Mouse (Mus musculus): ENCODE measurements around the gene Olfr1378. TPM values are rescaled to one million over a fixed set of nuclear protein-coding genes. Genes with fewer than 3 reads are reported as not detected.

Olfr1378 gene
- total and polyA plus RNA-seq, 3 experiments = 0.16 TPM; not detected in 2

DNA sequence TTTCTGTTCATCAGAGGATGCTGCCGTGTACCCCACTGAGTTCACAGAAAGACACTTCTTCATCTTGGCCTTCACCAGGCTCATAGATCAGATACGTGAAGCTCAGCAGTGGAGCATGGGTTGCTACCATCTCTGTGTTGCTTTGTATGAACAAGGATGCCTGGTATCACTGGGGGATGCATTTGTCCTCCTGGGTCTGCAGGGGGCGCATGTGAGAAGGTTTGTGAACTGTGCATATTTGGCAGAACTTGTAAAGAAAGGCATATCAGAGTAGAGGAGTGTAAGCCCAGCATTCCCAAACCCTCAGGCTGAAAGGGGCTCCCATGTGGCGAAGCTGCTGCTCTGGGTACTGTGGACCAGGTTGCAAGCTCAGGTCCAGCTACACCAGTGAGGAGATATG is 10.9 kb downstream of the Olfr1378 start:
- Histone ChIP-seq H3K27me3 (ENCODE audit: insufficient read depth, low read length) (no peaks in the 10 kb centered on the region), H3K4me1 (ENCODE audit: insufficient read depth, low read depth, low read length) (no peaks in the 10 kb centered on the region), H3K4me3 (ENCODE audit: low read depth, low read length) (no peak overlapping the region), H3K9me3 (replicated peaks) (peaks cover 42% of the 10 kb centered on the region), H3K36me3 (replicated peaks) (no peaks in the 10 kb centered on the region)
- ATAC-seq (ENCODE audit: extremely low read depth, insufficient number of reproducible peaks, low FRiP score, poor library complexity, severe bottlenecking) (no peak), DNase-seq (ENCODE audit: low spot score) (no peak)
- TF ChIP-seq GATA1 (IDR thresholded peaks at IDR 0.05; ENCODE audit: borderline replicate concordance, low read length) = no peak
- TF ChIP-seq CTCF (IDR thresholded peaks at IDR 0.05; ENCODE audit: low read depth, low read length) = no peak
- no peak for TF ChIP-seq TAL1 (conservative IDR thresholded peaks at IDR 0.05; ENCODE audit: low read depth, low read length)
- no peak for TF ChIP-seq GATA2 (IDR thresholded peaks at IDR 0.05; ENCODE audit: borderline replicate concordance, low read depth, low read length)
- TF ChIP-seq POLR2AphosphoS5 (IDR thresholded peaks at IDR 0.05; ENCODE audit: insufficient replicate concordance, low read depth, low read length) = no peak

GRCm38 (mm10) chr11:50981667-50982066 is 15.3 kb downstream of the Olfr1378 start, which contains the start of gene Olfr1377:
Olfr1377 (plus strand) TSS chr11:50981967.
- Histone ChIP-seq H3K27me3 (ENCODE audit: insufficient read depth, low read length) (no peaks in the 10 kb centered on the region), H3K4me3 (ENCODE audit: low read depth, low read length) (no peak within 1 kb of the TSS), H3K36me3 (replicated peaks) (no peaks in the 10 kb centered on the region), H3K4me1 (ENCODE audit: insufficient read depth, low read depth, low read length) (no peaks in the 10 kb centered on the region), H3K9me3 (replicated peaks) (peaks cover 37% of the 10 kb centered on the region)
- TF ChIP-seq TAL1 (conservative IDR thresholded peaks at IDR 0.05; ENCODE audit: low read depth, low read length) (no peak), POLR2AphosphoS5 (IDR thresholded peaks at IDR 0.05; ENCODE audit: insufficient replicate concordance, low read depth, low read length) (no peak), GATA2 (IDR thresholded peaks at IDR 0.05; ENCODE audit: borderline replicate concordance, low read depth, low read length) (no peak), GATA1 (IDR thresholded peaks at IDR 0.05; ENCODE audit: borderline replicate concordance, low read length) (no peak), CTCF (IDR thresholded peaks at IDR 0.05; ENCODE audit: low read depth, low read length) (no peak)
- ATAC-seq (ENCODE audit: extremely low read depth, insufficient number of reproducible peaks, low FRiP score, poor library complexity, severe bottlenecking) = no peak
- DNase-seq (ENCODE audit: low spot score) = no peak

- H3K27me3 ChIP-seq (ENCODE audit: insufficient read depth, low read length) = no peaks in the 10 kb centered on the region
- TF ChIP-seq GATA2 (IDR thresholded peaks at IDR 0.05; ENCODE audit: borderline replicate concordance, low read depth, low read length) (no peak), CTCF (IDR thresholded peaks at IDR 0.05; ENCODE audit: low read depth, low read length) (no peak), GATA1 (IDR thresholded peaks at IDR 0.05; ENCODE audit: borderline replicate concordance, low read length) (no peak), TAL1 (conservative IDR thresholded peaks at IDR 0.05; ENCODE audit: low read depth, low read length) (no peak), POLR2AphosphoS5 (IDR thresholded peaks at IDR 0.05; ENCODE audit: insufficient replicate concordance, low read depth, low read length) (no peak)
- H3K4me1 ChIP-seq (ENCODE audit: insufficient read depth, low read depth, low read length) = no peaks in the 10 kb centered on the region
- peaks cover 11% of the 10 kb centered on the region for H3K9me3 ChIP-seq (replicated peaks)
- H3K36me3 ChIP-seq (replicated peaks) = no peaks in the 10 kb centered on the region
- ATAC-seq (ENCODE audit: extremely low read depth, insufficient number of reproducible peaks, low FRiP score, poor library complexity, severe bottlenecking) = no peak
- DNase-seq (ENCODE audit: low spot score) = no peak
- no peak within 1 kb of the TSS for H3K4me3 ChIP-seq (ENCODE audit: low read depth, low read length)
Measured at GRCm38 (mm10) chr11:51003296-51003695, 37.0 kb downstream of the Olfr1378 start, which contains the start of gene Olfr51. Olfr51 (plus strand) TSS chr11:51003596.

DNA sequence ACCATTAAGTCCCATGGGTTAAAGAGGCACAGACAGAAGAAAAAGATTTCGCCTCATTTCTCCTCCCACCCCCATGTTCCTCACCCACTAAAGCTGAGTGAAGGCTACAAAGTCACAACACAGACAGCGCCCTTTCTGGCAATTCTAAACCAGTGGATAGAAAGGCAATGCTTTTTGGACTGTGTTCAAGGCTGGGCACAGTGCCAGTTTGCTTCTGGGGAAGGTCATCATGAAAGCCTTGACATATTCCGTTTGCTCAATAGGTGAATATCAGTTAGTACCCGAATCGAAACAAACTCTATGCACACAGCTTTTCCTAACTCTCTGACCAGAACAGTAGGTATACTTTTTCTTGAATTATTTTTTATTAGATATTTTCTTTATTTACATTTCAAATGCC is 45.5 kb downstream of the Olfr1378 start:
- Histone ChIP-seq H3K27me3 (ENCODE audit: insufficient read depth, low read length) (no peaks in the 10 kb centered on the region), H3K36me3 (replicated peaks) (no peaks in the 10 kb centered on the region), H3K9me3 (replicated peaks) (peaks cover 23% of the 10 kb centered on the region), H3K4me1 (ENCODE audit: insufficient read depth, low read depth, low read length) (no peaks in the 10 kb centered on the region), H3K4me3 (ENCODE audit: low read depth, low read length) (no peak overlapping the region)
- no peak for ATAC-seq (ENCODE audit: extremely low read depth, insufficient number of reproducible peaks, low FRiP score, poor library complexity, severe bottlenecking)
- DNase-seq (ENCODE audit: low spot score) = no peak
- TF ChIP-seq CTCF (IDR thresholded peaks at IDR 0.05; ENCODE audit: low read depth, low read length) (no peak), GATA2 (IDR thresholded peaks at IDR 0.05; ENCODE audit: borderline replicate concordance, low read depth, low read length) (no peak), POLR2AphosphoS5 (IDR thresholded peaks at IDR 0.05; ENCODE audit: insufficient replicate concordance, low read depth, low read length) (no peak), GATA1 (IDR thresholded peaks at IDR 0.05; ENCODE audit: borderline replicate concordance, low read length) (no peak), TAL1 (conservative IDR thresholded peaks at IDR 0.05; ENCODE audit: low read depth, low read length) (no peak)

- TF ChIP-seq POLR2AphosphoS5 (IDR thresholded peaks at IDR 0.05; ENCODE audit: insufficient replicate concordance, low read depth, low read length) (no peak), CTCF (IDR thresholded peaks at IDR 0.05; ENCODE audit: low read depth, low read length) (no peak), TAL1 (conservative IDR thresholded peaks at IDR 0.05; ENCODE audit: low read depth, low read length) (no peak), GATA2 (IDR thresholded peaks at IDR 0.05; ENCODE audit: borderline replicate concordance, low read depth, low read length) (no peak), GATA1 (IDR thresholded peaks at IDR 0.05; ENCODE audit: borderline replicate concordance, low read length) (no peak)
- Histone ChIP-seq H3K27me3 (ENCODE audit: insufficient read depth, low read length) (no peaks in the 10 kb centered on the region), H3K36me3 (replicated peaks) (no peaks in the 10 kb centered on the region), H3K9me3 (replicated peaks) (peaks cover 11% of the 10 kb centered on the region), H3K4me1 (ENCODE audit: insufficient read depth, low read depth, low read length) (no peaks in the 10 kb centered on the region), H3K4me3 (ENCODE audit: low read depth, low read length) (no peak within 1 kb of the TSS)
- no peak for DNase-seq (ENCODE audit: low spot score)
- ATAC-seq (ENCODE audit: extremely low read depth, insufficient number of reproducible peaks, low FRiP score, poor library complexity, severe bottlenecking) = no peak
Measured at GRCm38 (mm10) chr11:51013936-51014335, 47.6 kb downstream of the Olfr1378 start, which contains the start of gene Olfr54. Olfr54 (plus strand) TSS chr11:51014236.

DNA sequence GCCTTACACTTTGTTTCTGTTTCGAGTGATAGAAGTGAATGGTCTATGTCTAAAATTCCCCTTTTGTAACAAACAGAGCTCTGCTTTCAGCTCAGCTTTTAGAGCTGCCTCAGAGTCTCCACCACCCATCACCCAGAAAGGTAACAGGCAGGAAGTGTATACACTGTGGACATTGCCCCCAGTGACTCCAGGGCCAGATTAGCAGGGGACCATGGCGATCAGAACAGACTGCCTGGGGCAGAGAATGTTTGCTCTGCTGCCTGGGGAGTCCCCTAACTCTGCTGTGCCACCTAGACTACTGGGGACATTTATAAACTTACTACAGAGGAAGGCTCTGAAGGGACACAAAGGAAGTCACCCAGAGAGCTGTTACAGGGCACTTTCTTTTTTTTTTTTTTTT is 50.0 kb downstream of the Olfr1378 start:
- H3K4me3 ChIP-seq (ENCODE audit: low read depth, low read length) = no peak overlapping the region
- ATAC-seq (ENCODE audit: extremely low read depth, insufficient number of reproducible peaks, low FRiP score, poor library complexity, severe bottlenecking) (no peak), DNase-seq (ENCODE audit: low spot score) (no peak)
- H3K27me3 ChIP-seq (ENCODE audit: insufficient read depth, low read length) = no peaks in the 10 kb centered on the region
- TF ChIP-seq GATA2 (IDR thresholded peaks at IDR 0.05; ENCODE audit: borderline replicate concordance, low read depth, low read length) (no peak), CTCF (IDR thresholded peaks at IDR 0.05; ENCODE audit: low read depth, low read length) (no peak), GATA1 (IDR thresholded peaks at IDR 0.05; ENCODE audit: borderline replicate concordance, low read length) (no peak), POLR2AphosphoS5 (IDR thresholded peaks at IDR 0.05; ENCODE audit: insufficient replicate concordance, low read depth, low read length) (no peak), TAL1 (conservative IDR thresholded peaks at IDR 0.05; ENCODE audit: low read depth, low read length) (no peak)
- H3K9me3 ChIP-seq (replicated peaks) = peaks cover 10% of the 10 kb centered on the region
- H3K36me3 ChIP-seq (replicated peaks) = no peaks in the 10 kb centered on the region
- H3K4me1 ChIP-seq (ENCODE audit: insufficient read depth, low read depth, low read length) = no peaks in the 10 kb centered on the region

Other genes with a start within 250 kb of the Olfr1378 start
- not detected in 2 replicates for gene Zfp354c, start 138.8 kb upstream of the Olfr1378 start, total RNA-seq (2014; fragmentation: Nextera tagmentation)
- under 0.01 and 0.12 TPM in 2 replicates for gene Zfp354c, start 138.8 kb upstream of the Olfr1378 start, total RNA-seq (2017)
- gene Zfp354c, start 138.8 kb upstream of the Olfr1378 start, polyA plus RNA-seq (2012) = not detected in 2 replicates
- gene Zfp879, start 125.0 kb upstream of the Olfr1378 start, total RNA-seq (2014; fragmentation: Nextera tagmentation) = not detected in 2 replicates
- 0.05 TPM in 1 of 2 replicates, not detected in the other for gene Zfp879, start 125.0 kb upstream of the Olfr1378 start, total RNA-seq (2017)
- not detected in 2 replicates for gene Zfp879, start 125.0 kb upstream of the Olfr1378 start, polyA plus RNA-seq (2012)
- gene Grm6, start 115.8 kb upstream of the Olfr1378 start, total RNA-seq (2014; fragmentation: Nextera tagmentation) = not detected in 2 replicates
- 0.05 TPM in 1 of 2 replicates, not detected in the other for gene Grm6, start 115.8 kb upstream of the Olfr1378 start, total RNA-seq (2017)
- gene Grm6, start 115.8 kb upstream of the Olfr1378 start, polyA plus RNA-seq (2012) = 0.01 TPM in 1 of 2 replicates, not detected in the other
- gene Zfp454, start 78.9 kb upstream of the Olfr1378 start, total RNA-seq (2014; fragmentation: Nextera tagmentation) = not detected in 2 replicates
- gene Zfp454, start 78.9 kb upstream of the Olfr1378 start, total RNA-seq (2017) = 0.11 TPM in 1 of 2 replicates, not detected in the other
- not detected in 2 replicates for gene Zfp454, start 78.9 kb upstream of the Olfr1378 start, polyA plus RNA-seq (2012)
- not detected in 2 replicates for gene Zfp2, start 50.4 kb upstream of the Olfr1378 start, total RNA-seq (2014; fragmentation: Nextera tagmentation)
- gene Zfp2, start 50.4 kb upstream of the Olfr1378 start, total RNA-seq (2017) = not detected in 2 replicates
- gene Zfp2, start 50.4 kb upstream of the Olfr1378 start, polyA plus RNA-seq (2012) = not detected in 2 replicates
- not detected in 2 replicates for gene Zfp354b, start 34.9 kb upstream of the Olfr1378 start, total RNA-seq (2014; fragmentation: Nextera tagmentation)
- gene Zfp354b, start 34.9 kb upstream of the Olfr1378 start, total RNA-seq (2017) = 0.11 and 0.12 TPM in 2 replicates
- gene Zfp354b, start 34.9 kb upstream of the Olfr1378 start, polyA plus RNA-seq (2012) = not detected in 2 replicates
- not detected in 2 replicates for gene 4933414I15Rik, start 22.8 kb upstream of the Olfr1378 start, total RNA-seq (2014; fragmentation: Nextera tagmentation)
- 0.06 TPM in 1 of 2 replicates, not detected in the other for gene 4933414I15Rik, start 22.8 kb upstream of the Olfr1378 start, total RNA-seq (2017)
- gene 4933414I15Rik, start 22.8 kb upstream of the Olfr1378 start, polyA plus RNA-seq (2012) = not detected in 2 replicates
- not detected in 2 replicates for gene Prop1, start 12.8 kb upstream of the Olfr1378 start, total RNA-seq (2014; fragmentation: Nextera tagmentation)
- not detected in 2 replicates for gene Prop1, start 12.8 kb upstream of the Olfr1378 start, total RNA-seq (2017)
- gene Prop1, start 12.8 kb upstream of the Olfr1378 start, polyA plus RNA-seq (2012) = not detected in 2 replicates
- gene Olfr1377, start 15.4 kb downstream of the Olfr1378 start, total RNA-seq (2014; fragmentation: Nextera tagmentation) = not detected in 2 replicates
- 0.38 TPM in 1 of 2 replicates, not detected in the other for gene Olfr1377, start 15.4 kb downstream of the Olfr1378 start, total RNA-seq (2017)
- not detected in 2 replicates for gene Olfr1377, start 15.4 kb downstream of the Olfr1378 start, polyA plus RNA-seq (2012)
- gene Olfr51, start 37.1 kb downstream of the Olfr1378 start, total RNA-seq (2014; fragmentation: Nextera tagmentation) = not detected in 2 replicates
- gene Olfr51, start 37.1 kb downstream of the Olfr1378 start, total RNA-seq (2017) = 0.11 TPM in 1 of 2 replicates, not detected in the other
- gene Olfr51, start 37.1 kb downstream of the Olfr1378 start, polyA plus RNA-seq (2012) = not detected in 2 replicates
- gene Olfr54, start 47.7 kb downstream of the Olfr1378 start, total RNA-seq (2014; fragmentation: Nextera tagmentation) = not detected in 2 replicates
- gene Olfr54, start 47.7 kb downstream of the Olfr1378 start, total RNA-seq (2017) = 0.05 and 0.06 TPM in 2 replicates
- gene Olfr54, start 47.7 kb downstream of the Olfr1378 start, polyA plus RNA-seq (2012) = not detected in 2 replicates
- gene Olfr1375, start 81.6 kb downstream of the Olfr1378 start, total RNA-seq (2014; fragmentation: Nextera tagmentation) = not detected in 2 replicates
- gene Olfr1375, start 81.6 kb downstream of the Olfr1378 start, total RNA-seq (2017) = not detected in 2 replicates
- not detected in 2 replicates for gene Olfr1375, start 81.6 kb downstream of the Olfr1378 start, polyA plus RNA-seq (2012)
- gene Zfp354a, start 92.7 kb downstream of the Olfr1378 start, total RNA-seq (2014; fragmentation: Nextera tagmentation) = not detected in 2 replicates
- gene Zfp354a, start 92.7 kb downstream of the Olfr1378 start, total RNA-seq (2017) = 0.23 TPM in 1 of 2 replicates, not detected in the other
- gene Zfp354a, start 92.7 kb downstream of the Olfr1378 start, polyA plus RNA-seq (2012) = not detected in 2 replicates

Measured in G1E (cell line).